Mouse (Mus musculus): ENCODE measurements around the gene Epb41l3.

The Epb41l3 gene

GRCm38 (mm10) chr17:69237172-69237571, 161.7 kb downstream of the Epb41l3 start:
- in situ Hi-C loops (cut with MboI, MseI): no loop called here

GRCm38 (mm10) chr17:69238810-69239373, 163.4 kb downstream of the Epb41l3 start:
- in situ Hi-C loops (cut with MboI, MseI): no loop called here

- in situ Hi-C loops (cut with MboI, MseI): no loop called here
Observed at GRCm38 (mm10) chr17:69239423-69239822, 163.9 kb downstream of the Epb41l3 start.

- in situ Hi-C loops (cut with MboI, MseI): no loop called here
Observed at GRCm38 (mm10) chr17:69255834-69256233, 180.4 kb downstream of the Epb41l3 start.

GRCm38 (mm10) chr17:69256441-69256840, 181.0 kb downstream of the Epb41l3 start:
- in situ Hi-C loops (cut with MboI, MseI): no loop called here

GRCm38 (mm10) chr17:69263810-69264565, 188.5 kb downstream of the Epb41l3 start:
- in situ Hi-C loops (cut with MboI, MseI): no loop called here

GRCm38 (mm10) chr17:69265171-69265570, 189.7 kb downstream of the Epb41l3 start:
- in situ Hi-C loops (cut with MboI, MseI): no loop called here

GRCm38 (mm10) chr17:69265759-69266463, 190.4 kb downstream of the Epb41l3 start:
- in situ Hi-C loops (cut with MboI, MseI): no loop called here

GRCm38 (mm10) chr17:69266936-69267335, 191.5 kb downstream of the Epb41l3 start:
- in situ Hi-C loops (cut with MboI, MseI): no loop called here

GRCm38 (mm10) chr17:69267526-69267925, 192.0 kb downstream of the Epb41l3 start:
- in situ Hi-C loops (cut with MboI, MseI): no loop called here

- in situ Hi-C loops (cut with MboI, MseI): no loop called here
Observed at GRCm38 (mm10) chr17:69277362-69277761, 201.9 kb downstream of the Epb41l3 start.

GRCm38 (mm10) chr17:69284511-69284910, 209.0 kb downstream of the Epb41l3 start:
- in situ Hi-C loops (cut with MboI, MseI): no loop called here

GRCm38 (mm10) chr17:69288130-69288529, 212.6 kb downstream of the Epb41l3 start:
- in situ Hi-C loops (cut with MboI, MseI): no loop called here

- in situ Hi-C loops (cut with MboI, MseI): no loop called here
Observed at GRCm38 (mm10) chr17:69290272-69290671, 214.8 kb downstream of the Epb41l3 start.

GRCm38 (mm10) chr17:69301552-69301951, 226.1 kb downstream of the Epb41l3 start:
- in situ Hi-C loops (cut with MboI, MseI): no loop called here

- in situ Hi-C loops (cut with MboI, MseI): no loop called here
Observed at GRCm38 (mm10) chr17:69303579-69304274, 228.2 kb downstream of the Epb41l3 start.

GRCm38 (mm10) chr17:69307636-69308035, 232.2 kb downstream of the Epb41l3 start:
- in situ Hi-C loops (cut with MboI, MseI): no loop called here

GRCm38 (mm10) chr17:69309872-69310271, 234.4 kb downstream of the Epb41l3 start:
- in situ Hi-C loops (cut with MboI, MseI): no loop called here

GRCm38 (mm10) chr17:69320496-69320895, 245.0 kb downstream of the Epb41l3 start:
- in situ Hi-C loops (cut with MboI, MseI): no loop called here

GRCm38 (mm10) chr17:69322721-69323120, 247.2 kb downstream of the Epb41l3 start:
- in situ Hi-C loops (cut with MboI, MseI): no loop called here

All from T-helper 2 cell (primary cell).